Mouse (Mus musculus): ENCODE results near the gene Iqcf3. TPM values are rescaled to one million over a fixed set of nuclear protein-coding genes. Genes with fewer than 3 reads are reported as not detected.
"Not testable (repeated sequence)": the region's sequence is repeated elsewhere in the genome, so short reads cannot be mapped to it uniquely, and the experiment has no call there.

Iqcf3 gene
- polyA plus RNA-seq, 1 experiment, result not detected

DNA sequence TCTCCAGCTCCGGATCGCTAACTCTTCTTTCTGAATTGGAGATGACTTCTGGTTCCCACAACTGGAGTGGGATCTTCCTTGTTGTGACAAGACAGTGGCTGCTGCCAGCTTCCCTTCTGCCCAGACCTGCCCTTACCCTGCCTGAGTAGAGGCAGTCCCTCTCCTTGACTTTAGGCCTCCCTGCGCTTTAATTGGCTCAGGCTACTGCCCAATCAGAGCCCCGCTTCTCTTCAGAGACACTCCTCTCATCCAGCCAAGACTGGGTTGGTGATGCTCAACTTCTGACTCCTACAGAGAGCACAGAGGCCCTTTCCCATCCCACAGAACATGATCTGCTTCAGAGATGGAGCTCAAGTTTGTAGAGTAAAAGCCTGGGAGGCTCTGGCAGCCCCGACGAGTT lies 57.2 kb downstream of the Iqcf3 start:
- no peak for DNase-seq (ENCODE audit: low read depth)
- TF ChIP-seq POLR2A (IDR thresholded peaks at IDR 0.05; ENCODE audit: borderline replicate concordance, extremely low read depth, insufficient read depth, insufficient read length, poor library complexity, severe bottlenecking) (no peak), CTCF (IDR thresholded peaks at IDR 0.05; ENCODE audit: borderline replicate concordance, extremely low read depth, insufficient read depth, insufficient read length) (no peak)

DNA sequence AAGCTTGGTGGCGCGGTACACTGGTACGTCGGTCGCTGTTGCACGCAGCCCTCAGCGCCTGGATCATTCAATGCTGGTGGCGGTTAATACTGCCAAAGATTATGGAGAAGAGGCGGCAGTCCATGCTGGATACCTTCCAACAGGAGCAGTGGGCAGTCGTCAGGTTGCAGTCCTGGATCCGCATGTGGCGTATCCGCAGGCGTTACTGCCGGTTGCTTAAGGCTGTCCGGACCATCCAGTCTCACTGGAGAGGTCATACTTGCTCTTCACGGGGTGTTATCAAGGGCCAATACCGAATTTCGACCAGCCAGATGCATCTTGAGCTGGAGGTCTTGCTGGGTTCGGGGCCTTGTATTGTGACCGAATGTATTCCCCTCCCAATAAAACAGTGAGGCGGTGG lies 59.6 kb downstream of the Iqcf3 start:
- TF ChIP-seq POLR2A (IDR thresholded peaks at IDR 0.05; ENCODE audit: borderline replicate concordance, extremely low read depth, insufficient read depth, insufficient read length, poor library complexity, severe bottlenecking) (no peak), CTCF (IDR thresholded peaks at IDR 0.05; ENCODE audit: borderline replicate concordance, extremely low read depth, insufficient read depth, insufficient read length) (no peak)
- DNase-seq (ENCODE audit: low read depth), result no peak

DNA sequence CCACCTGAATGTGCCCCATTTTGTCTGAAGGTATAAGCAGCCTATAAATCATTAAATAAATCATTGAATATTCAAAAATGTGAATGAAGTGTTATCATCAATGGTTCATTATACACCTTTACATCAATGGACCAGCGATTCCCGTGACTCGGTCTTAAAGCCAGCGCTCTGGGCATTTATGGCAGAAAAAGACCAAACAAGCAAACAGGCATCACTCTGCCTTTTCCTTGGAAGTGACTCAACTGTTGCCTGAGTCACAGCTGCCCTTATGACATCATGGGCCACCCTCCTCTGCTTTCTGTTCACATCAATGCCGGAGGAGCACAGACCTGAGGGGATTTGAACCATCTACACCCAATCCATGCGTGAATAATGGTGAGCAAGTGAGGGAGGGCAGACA lies 61.8 kb downstream of the Iqcf3 start, which contains the start of gene Iqcf1:
Iqcf1 (plus strand) TSS at position 301 of the 400 bp plus-strand sequence.
- TF ChIP-seq CTCF (IDR thresholded peaks at IDR 0.05; ENCODE audit: borderline replicate concordance, extremely low read depth, insufficient read depth, insufficient read length) (no peak), POLR2A (IDR thresholded peaks at IDR 0.05; ENCODE audit: borderline replicate concordance, extremely low read depth, insufficient read depth, insufficient read length, poor library complexity, severe bottlenecking) (no peak)
- no peak for DNase-seq (ENCODE audit: low read depth)

DNA sequence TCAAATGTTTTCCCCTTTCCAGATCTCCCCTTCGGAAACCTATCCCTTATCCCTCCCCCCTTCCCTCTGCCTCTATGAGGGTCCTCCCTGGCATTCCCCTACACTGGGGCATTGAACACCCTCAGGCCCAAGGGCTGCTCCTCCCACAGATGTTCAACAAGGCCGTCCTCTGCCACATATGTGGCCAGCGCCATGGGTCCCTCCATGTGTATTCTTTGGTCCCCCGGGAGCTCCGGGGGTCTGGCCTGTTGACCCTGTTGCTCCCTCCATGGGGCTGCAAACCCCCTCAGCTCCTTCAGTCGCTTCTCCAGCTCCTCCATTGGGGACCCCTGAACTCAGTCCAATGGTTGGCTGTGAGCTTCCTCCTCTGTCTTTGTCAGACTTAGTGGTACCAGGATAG lies 73.8 kb downstream of the Iqcf3 start:
- DNase-seq (ENCODE audit: low read depth), result not testable (repeated sequence)

DNA sequence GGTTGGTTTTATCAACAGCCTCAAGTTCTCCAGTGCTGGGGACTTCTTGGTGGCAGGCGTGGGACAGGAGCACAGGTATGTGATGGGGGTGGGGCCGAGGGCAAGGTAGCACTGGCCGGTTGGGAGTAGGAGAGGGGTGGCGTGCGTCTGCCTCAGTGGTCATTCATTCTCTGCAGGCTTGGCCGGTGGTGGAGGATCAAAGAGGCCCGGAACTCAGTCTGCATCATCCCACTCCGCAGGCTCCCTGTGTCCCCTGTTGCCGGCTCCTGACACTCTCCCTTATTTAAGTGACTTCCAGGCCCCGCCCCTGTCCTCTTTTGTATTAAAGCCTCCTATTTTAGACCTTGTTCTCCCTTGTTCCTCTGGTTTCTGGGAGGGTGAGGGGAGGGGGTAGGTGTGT lies 76.4 kb downstream of the Iqcf3 start:
- TF ChIP-seq POLR2A (IDR thresholded peaks at IDR 0.05; ENCODE audit: borderline replicate concordance, extremely low read depth, insufficient read depth, insufficient read length, poor library complexity, severe bottlenecking) (no peak), CTCF (IDR thresholded peaks at IDR 0.05; ENCODE audit: borderline replicate concordance, extremely low read depth, insufficient read depth, insufficient read length) (no peak)
- DNase-seq (ENCODE audit: low read depth), result no peak

DNA sequence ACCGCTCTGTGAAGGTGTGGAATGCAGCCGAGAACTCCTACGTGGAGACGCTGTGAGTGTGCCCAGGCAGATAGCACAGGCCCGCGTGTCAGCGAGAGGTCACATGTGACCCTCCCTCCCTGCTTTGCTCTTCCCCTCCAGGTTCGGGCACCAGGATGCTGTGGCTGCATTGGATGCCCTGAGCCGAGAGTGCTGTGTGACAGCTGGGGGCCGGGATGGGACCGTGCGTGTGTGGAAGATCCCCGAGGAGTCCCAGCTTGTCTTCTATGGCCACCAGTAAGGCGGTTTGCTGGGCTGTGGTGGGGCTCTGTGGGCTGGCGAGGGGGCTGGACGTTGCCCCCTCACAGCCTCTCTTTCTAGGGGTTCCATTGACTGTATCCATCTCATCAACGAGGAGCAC lies 77.8 kb downstream of the Iqcf3 start:
- DNase-seq (ENCODE audit: low read depth), result no peak

DNA sequence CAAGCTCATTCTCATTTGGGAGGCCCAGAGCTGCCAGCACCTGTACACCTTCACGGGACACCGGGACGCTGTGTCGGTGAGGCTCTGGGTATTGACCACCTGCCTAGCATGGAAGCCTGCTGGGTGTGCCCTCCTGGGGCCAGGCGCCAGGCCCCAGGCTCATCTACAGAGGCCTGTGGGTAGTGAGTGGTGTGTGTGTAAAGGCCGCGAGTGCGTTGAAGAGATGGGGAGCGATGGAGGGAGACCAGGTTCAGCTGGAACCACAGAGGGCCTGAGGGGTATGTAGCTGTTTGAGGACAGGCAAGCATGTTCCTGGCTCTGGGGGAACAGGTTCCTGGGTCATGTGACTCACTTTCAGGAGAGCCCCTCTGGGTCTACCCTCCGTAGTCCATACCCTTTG lies 78.3 kb downstream of the Iqcf3 start:
- TF ChIP-seq CTCF (IDR thresholded peaks at IDR 0.05; ENCODE audit: borderline replicate concordance, extremely low read depth, insufficient read depth, insufficient read length), result no peak
- TF ChIP-seq POLR2A (IDR thresholded peaks at IDR 0.05; ENCODE audit: borderline replicate concordance, extremely low read depth, insufficient read depth, insufficient read length, poor library complexity, severe bottlenecking), result no peak
- no peak for DNase-seq (ENCODE audit: low read depth)

More for the DNA sequence above, 77.8 kb downstream of the Iqcf3 start:
- TF ChIP-seq CTCF (IDR thresholded peaks at IDR 0.05; ENCODE audit: borderline replicate concordance, extremely low read depth, insufficient read depth, insufficient read length) (no peak), POLR2A (IDR thresholded peaks at IDR 0.05; ENCODE audit: borderline replicate concordance, extremely low read depth, insufficient read depth, insufficient read length, poor library complexity, severe bottlenecking) (no peak)

DNA sequence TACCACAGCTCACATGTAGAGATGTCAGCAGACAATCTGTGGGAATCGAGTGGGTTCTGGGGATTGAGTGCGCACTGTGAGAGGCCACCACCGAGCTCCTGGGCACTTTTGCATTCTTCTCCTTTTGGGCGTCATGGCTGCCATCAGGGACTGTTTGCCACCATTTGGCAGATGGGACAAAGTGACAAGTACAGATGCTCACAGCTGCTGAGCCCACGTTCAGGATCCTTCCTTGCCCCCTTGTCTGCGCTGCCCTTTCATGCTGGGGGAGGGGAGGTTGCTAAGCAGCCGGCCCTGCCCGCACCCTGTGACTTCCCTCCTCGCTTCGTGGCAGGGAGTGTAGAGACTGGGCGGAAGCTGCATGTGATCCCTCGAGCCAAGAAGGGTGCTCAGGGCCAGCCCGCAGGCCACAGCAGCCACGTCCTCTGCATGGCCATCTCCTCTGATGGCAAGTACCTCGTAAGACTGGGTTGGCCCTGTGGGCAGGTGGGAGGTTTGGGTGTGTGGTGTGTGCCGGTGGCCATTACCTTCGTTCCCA lies 78.8 kb downstream of the Iqcf3 start:
- TF ChIP-seq CTCF (IDR thresholded peaks at IDR 0.05; ENCODE audit: borderline replicate concordance, extremely low read depth, insufficient read depth, insufficient read length), result no peak
- TF ChIP-seq POLR2A (IDR thresholded peaks at IDR 0.05; ENCODE audit: borderline replicate concordance, extremely low read depth, insufficient read depth, insufficient read length, poor library complexity, severe bottlenecking), result no peak
- no peak for DNase-seq (ENCODE audit: low read depth)

DNA sequence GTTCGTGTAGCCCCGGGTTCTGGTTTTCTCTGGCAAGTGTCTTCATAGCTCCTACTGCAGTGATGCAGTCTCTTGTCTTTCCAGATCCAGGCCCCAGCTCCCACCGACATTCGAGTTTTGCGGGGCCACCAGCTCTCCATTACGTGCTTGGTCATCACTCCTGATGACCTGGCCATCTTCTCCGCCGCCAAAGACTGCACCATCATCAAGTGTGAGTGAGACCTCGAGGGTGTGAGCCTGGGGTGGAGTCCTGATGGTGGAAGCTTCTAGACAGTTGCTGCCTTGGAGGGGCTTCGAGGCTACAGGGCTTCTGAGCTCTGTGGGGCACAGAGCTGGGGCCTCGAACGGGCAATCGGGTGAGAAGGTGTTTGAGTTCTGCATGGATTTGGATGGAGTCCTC lies 79.8 kb downstream of the Iqcf3 start:
- no peak for DNase-seq (ENCODE audit: low read depth)
- TF ChIP-seq CTCF (IDR thresholded peaks at IDR 0.05; ENCODE audit: borderline replicate concordance, extremely low read depth, insufficient read depth, insufficient read length) (no peak), POLR2A (IDR thresholded peaks at IDR 0.05; ENCODE audit: borderline replicate concordance, extremely low read depth, insufficient read depth, insufficient read length, poor library complexity, severe bottlenecking) (no peak)

DNA sequence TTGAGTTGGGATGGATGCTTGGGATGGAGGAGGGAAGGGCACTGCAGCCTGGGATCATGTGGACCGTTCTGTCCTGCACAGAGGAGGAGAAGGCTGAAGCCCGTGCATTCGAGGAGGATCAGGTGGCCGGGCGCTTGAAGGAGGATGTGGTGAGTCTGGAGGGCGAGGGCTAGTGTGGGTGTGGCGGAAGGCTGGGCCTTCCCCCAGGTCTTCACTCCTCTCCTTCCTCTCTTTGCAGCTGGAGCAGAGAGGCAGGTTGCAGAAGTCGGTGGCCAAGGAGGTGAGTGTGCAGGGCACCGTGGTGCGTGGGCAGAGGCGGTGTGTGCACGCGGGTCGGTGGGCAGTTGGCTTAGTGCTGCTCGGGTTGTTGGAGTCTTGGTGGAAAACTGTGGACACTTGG lies 80.4 kb downstream of the Iqcf3 start:
- no peak for DNase-seq (ENCODE audit: low read depth)
- TF ChIP-seq POLR2A (IDR thresholded peaks at IDR 0.05; ENCODE audit: borderline replicate concordance, extremely low read depth, insufficient read depth, insufficient read length, poor library complexity, severe bottlenecking) (no peak), CTCF (IDR thresholded peaks at IDR 0.05; ENCODE audit: borderline replicate concordance, extremely low read depth, insufficient read depth, insufficient read length) (no peak)

DNA sequence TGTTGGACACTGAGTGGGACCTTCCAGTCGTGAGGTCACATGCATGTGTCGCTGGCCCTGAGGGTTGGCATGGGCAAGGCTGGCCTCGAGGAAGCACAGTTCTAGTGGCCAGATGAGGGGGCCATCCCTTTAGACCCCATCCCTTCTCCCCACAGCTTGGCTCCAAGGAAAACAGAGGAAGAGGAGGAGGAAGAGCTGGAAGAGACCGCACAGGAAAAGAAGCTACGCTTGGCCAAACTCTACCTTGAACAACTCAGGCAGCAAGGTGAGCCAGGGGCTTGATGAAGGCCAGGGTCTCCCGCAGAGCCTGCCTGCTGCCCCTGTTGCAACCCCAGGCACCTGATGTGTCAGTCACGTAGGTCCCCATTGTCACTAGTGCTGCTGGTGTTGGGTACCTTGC lies 80.9 kb downstream of the Iqcf3 start:
- no peak for DNase-seq (ENCODE audit: low read depth)
- TF ChIP-seq CTCF (IDR thresholded peaks at IDR 0.05; ENCODE audit: borderline replicate concordance, extremely low read depth, insufficient read depth, insufficient read length), result no peak
- no peak for TF ChIP-seq POLR2A (IDR thresholded peaks at IDR 0.05; ENCODE audit: borderline replicate concordance, extremely low read depth, insufficient read depth, insufficient read length, poor library complexity, severe bottlenecking)

DNA sequence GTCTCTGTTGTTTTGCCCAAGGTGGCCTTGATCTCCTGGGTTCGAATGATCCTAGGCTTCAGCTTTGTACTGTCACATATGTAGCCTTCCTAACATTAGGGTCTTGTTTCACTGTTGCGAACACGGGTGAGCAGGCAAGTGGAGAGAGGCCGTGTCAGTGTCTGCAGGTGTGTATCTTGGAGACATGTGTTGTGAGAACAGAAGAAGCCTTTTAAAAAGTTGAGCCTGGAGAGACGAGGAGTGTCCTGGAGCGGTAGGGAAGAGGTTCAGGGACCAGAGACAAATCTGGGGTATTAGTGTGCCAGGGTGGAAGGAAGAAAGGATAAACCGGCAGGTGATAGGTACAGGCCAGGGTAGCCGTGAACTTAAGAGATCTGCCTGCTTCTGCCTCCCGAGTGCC lies 83.3 kb downstream of the Iqcf3 start:
- no peak for DNase-seq (ENCODE audit: low read depth)
- TF ChIP-seq CTCF (IDR thresholded peaks at IDR 0.05; ENCODE audit: borderline replicate concordance, extremely low read depth, insufficient read depth, insufficient read length), result no peak

DNA sequence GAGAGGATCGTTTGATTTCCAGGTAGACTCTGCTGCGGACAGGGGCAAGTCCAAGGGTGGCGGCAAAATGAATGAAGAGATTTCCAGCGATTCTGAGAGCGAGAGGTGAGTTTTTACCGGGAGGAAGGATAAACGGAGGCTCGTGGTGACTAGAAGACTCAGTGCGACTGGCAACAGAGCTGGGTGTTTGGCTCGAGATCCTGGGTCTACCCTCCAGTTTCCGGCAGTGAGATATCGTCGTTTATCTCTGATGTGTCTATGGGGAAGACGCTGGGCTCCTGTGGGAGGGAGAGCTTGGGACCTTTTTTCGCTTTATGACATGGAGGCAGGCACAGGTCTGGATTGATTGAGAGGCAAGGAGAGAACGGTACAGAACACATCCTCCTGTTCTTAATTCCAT lies 83.8 kb downstream of the Iqcf3 start:
- TF ChIP-seq CTCF (IDR thresholded peaks at IDR 0.05; ENCODE audit: borderline replicate concordance, extremely low read depth, insufficient read depth, insufficient read length) (no peak), POLR2A (IDR thresholded peaks at IDR 0.05; ENCODE audit: borderline replicate concordance, extremely low read depth, insufficient read depth, insufficient read length, poor library complexity, severe bottlenecking) (no peak)

More for the DNA sequence above, 83.8 kb downstream of the Iqcf3 start:
- no peak for DNase-seq (ENCODE audit: low read depth)
